Mouse (Mus musculus) CH12.LX (cell line): ENCODE data around the gene Zfp273. TPM values are rescaled to one million over a fixed set of nuclear protein-coding genes. Genes with fewer than 3 reads are reported as not detected.

ENCODE experiments used
- DNase-seq: peaks from one replicate; pipeline ENCODE4 v3.0.0-alpha.2; 2013; ENCODE audit errors: extremely low read depth
- H3K27ac ChIP-seq: 2 replicates; pipeline ENCODE4 v1.5.1; 2012; ENCODE audit warnings: low read depth, mild to moderate bottlenecking, control low read depth, moderate library complexity; ENCODE audit not compliant: insufficient read depth
- H3K27me3 ChIP-seq: replicated peaks from 2 replicates; pipeline ENCODE3; 2012; ENCODE audit warnings: inconsistent platforms
- H3K36me3 ChIP-seq, 2 experiments: replicated peaks in 1 of 2; 2 replicates each; pipeline versions ENCODE3 to v1.6.1; 2012; ENCODE audit warnings: inconsistent platforms in 1 of 2, low read length in 1 of 2, mild to moderate bottlenecking in 1 of 2, mixed read lengths in 1 of 2, moderate library complexity in 1 of 2; ENCODE audit not compliant: control insufficient read depth in 1 of 2, insufficient read depth in 1 of 2
- H3K4me1 ChIP-seq, 2 experiments: 2 replicates each; pipeline ENCODE4 v1.6.1; 2012; ENCODE audit warnings: inconsistent platforms in 1 of 2, moderate library complexity in 1 of 2; ENCODE audit not compliant: insufficient read depth in 2 of 2, control insufficient read depth in 1 of 2
- H3K4me2 ChIP-seq: 2 replicates; pipeline ENCODE4 v1.6.1; 2012; ENCODE audit warnings: low read depth, mild to moderate bottlenecking, control low read depth; ENCODE audit not compliant: poor library complexity, insufficient read depth, severe bottlenecking
- H3K4me3 ChIP-seq, 3 experiments: fragments of 150-350 bp in 1 of 3; sonication (generic) in 1 of 3; replicated peaks in 1 of 3; 2 replicates each; pipeline versions ENCODE3 to v1.5.1; 2011 to 2012; ENCODE audit warnings: low read depth in 2 of 3, low read length in 2 of 3, mild to moderate bottlenecking in 2 of 3, moderate library complexity in 2 of 3, control low read depth in 1 of 3, improper control_type of control experiment in 1 of 3, inconsistent platforms in 1 of 3, mixed read lengths in 1 of 3; ENCODE audit not compliant: poor library complexity in 1 of 3
- H3K79me2 ChIP-seq: replicated peaks from 2 replicates; pipeline ENCODE4 v1.6.1; 2012; ENCODE audit warnings: mild to moderate bottlenecking, moderate library complexity; ENCODE audit not compliant: control insufficient read depth, poor library complexity, insufficient read depth, severe bottlenecking; ENCODE audit errors: extremely low read depth
- H3K9ac ChIP-seq: 2 replicates; pipeline ENCODE4 v1.6.1; 2012; ENCODE audit warnings: low read depth, mild to moderate bottlenecking, control low read depth, moderate library complexity; ENCODE audit not compliant: insufficient read depth
- H3K9me3 ChIP-seq: replicated peaks from 2 replicates; pipeline ENCODE3; 2012; ENCODE audit warnings: low read length, inconsistent platforms, mixed read lengths
- BHLHE40 ChIP-seq: IDR thresholded peaks from 2 replicates; pipeline ENCODE4 v1.6.1; 2011; ENCODE audit warnings: mild to moderate bottlenecking, low read depth, low read length, improper control_type of control experiment
- CHD2 ChIP-seq: IDR thresholded peaks from 2 replicates; pipeline ENCODE4 v1.6.1; 2011; ENCODE audit warnings: low read length, improper control_type of control experiment
- CTCF ChIP-seq, 2 experiments: IDR thresholded peaks in 1 of 2; conservative IDR thresholded peaks in 1 of 2; 2 replicates each; pipeline ENCODE4 v1.5.1; 2011 to 2012; ENCODE audit warnings: low read depth in 2 of 2, low read length in 2 of 2, improper control_type of control experiment in 1 of 2, inconsistent platforms in 1 of 2, mild to moderate bottlenecking in 1 of 2, moderate library complexity in 1 of 2
- JUN ChIP-seq: IDR thresholded peaks from 2 replicates; pipeline ENCODE4 v1.6.1; 2011; ENCODE audit warnings: low read depth, mild to moderate bottlenecking, low read length, improper control_type of control experiment, moderate library complexity; ENCODE audit not compliant: insufficient read depth
- KAT2A ChIP-seq: IDR thresholded peaks from 2 replicates; pipeline ENCODE4 v1.6.1; 2012; ENCODE audit warnings: low read length, improper control_type of control experiment, inconsistent platforms; ENCODE audit not compliant: insufficient replicate concordance
- MAX ChIP-seq: IDR thresholded peaks from 2 replicates; pipeline ENCODE4 v1.6.1; 2011; ENCODE audit warnings: low read length, improper control_type of control experiment
- MAZ ChIP-seq: IDR thresholded peaks from 2 replicates; pipeline ENCODE4 v1.6.1; 2012; ENCODE audit warnings: low read depth, mild to moderate bottlenecking, inconsistent platforms, low read length, improper control_type of control experiment, moderate library complexity
- MEF2A ChIP-seq: IDR thresholded peaks from 2 replicates; pipeline ENCODE4 v1.6.1; 2014; ENCODE audit warnings: low read depth, mild to moderate bottlenecking, inconsistent platforms, low read length, improper control_type of control experiment, borderline replicate concordance
- MYC ChIP-seq: IDR thresholded peaks from 2 replicates; pipeline ENCODE4 v1.6.1; 2011; ENCODE audit warnings: low read depth, mild to moderate bottlenecking, improper control_type of control experiment, low read length
- TCF12 ChIP-seq: IDR thresholded peaks from 2 replicates; pipeline ENCODE4 v1.6.1; 2014; ENCODE audit warnings: low read depth, mild to moderate bottlenecking, inconsistent platforms, low read length, improper control_type of control experiment
- USF1 ChIP-seq: IDR thresholded peaks from 2 replicates; pipeline ENCODE4 v1.6.1; 2014; ENCODE audit warnings: low read depth, mild to moderate bottlenecking, inconsistent platforms, low read length, improper control_type of control experiment
- USF2 ChIP-seq: conservative IDR thresholded peaks from 2 replicates; pipeline ENCODE4 v1.6.1; 2011; ENCODE audit warnings: low read depth, low read length, improper control_type of control experiment
- ZC3H11A ChIP-seq: IDR thresholded peaks from 2 replicates; pipeline ENCODE4 v1.6.1; 2012; ENCODE audit warnings: low read depth, mild to moderate bottlenecking, inconsistent platforms, low read length, improper control_type of control experiment
- ZKSCAN1 ChIP-seq: IDR thresholded peaks from 2 replicates; pipeline ENCODE4 v1.6.1; 2012; ENCODE audit warnings: low read depth, inconsistent platforms, low read length, improper control_type of control experiment, borderline replicate concordance
- ZMIZ1 ChIP-seq: IDR thresholded peaks from 2 replicates; pipeline ENCODE4 v1.6.1; 2012; ENCODE audit warnings: low read depth, mild to moderate bottlenecking, inconsistent platforms, low read length, improper control_type of control experiment
- dilution Hi-C: fragments of 300-500 bp; cut with MboI; formaldehyde crosslinking; loops from 2 replicates; pipeline ENCODE4 v1.14.3; 2020; ENCODE audit warnings: low sequenced_read_pairs; ENCODE audit not compliant: extremely low pct_unique_long_range_greater_than_20kb, extremely low pct_ligation_motif_present
- in situ Hi-C: fragments of 300-500 bp; cut with MboI; formaldehyde crosslinking; loops from 3 replicates; pipeline ENCODE4 v1.14.3; 2019; ENCODE audit warnings: low sequenced_read_pairs, low pct_ligation_motif_present, low pct_unique_long_range_greater_than_20kb, mixed read lengths
- polyA plus RNA-seq: library from polyadenylated mRNA; unstranded; fragments of >175 nt; gene quantifications from 2 replicates; pipeline ENCODE4 v1.2.1, GENCODE M21; 2012; ENCODE audit warnings: low read depth; ENCODE audit not compliant: insufficient read length
- total RNA-seq, 2 experiments: library from RNA; depleted of rRNA; stranded (reverse); fragments of 300-350 nt in 1 of 2; fragments of >200 nt in 1 of 2; gene quantifications; 2 replicates each; pipeline ENCODE4 v1.2.3; 2012 to 2014

Zfp273 gene
- total and polyA plus RNA-seq, 3 experiments = 1.9 to 4.5 (median 2.0) TPM

DNA sequence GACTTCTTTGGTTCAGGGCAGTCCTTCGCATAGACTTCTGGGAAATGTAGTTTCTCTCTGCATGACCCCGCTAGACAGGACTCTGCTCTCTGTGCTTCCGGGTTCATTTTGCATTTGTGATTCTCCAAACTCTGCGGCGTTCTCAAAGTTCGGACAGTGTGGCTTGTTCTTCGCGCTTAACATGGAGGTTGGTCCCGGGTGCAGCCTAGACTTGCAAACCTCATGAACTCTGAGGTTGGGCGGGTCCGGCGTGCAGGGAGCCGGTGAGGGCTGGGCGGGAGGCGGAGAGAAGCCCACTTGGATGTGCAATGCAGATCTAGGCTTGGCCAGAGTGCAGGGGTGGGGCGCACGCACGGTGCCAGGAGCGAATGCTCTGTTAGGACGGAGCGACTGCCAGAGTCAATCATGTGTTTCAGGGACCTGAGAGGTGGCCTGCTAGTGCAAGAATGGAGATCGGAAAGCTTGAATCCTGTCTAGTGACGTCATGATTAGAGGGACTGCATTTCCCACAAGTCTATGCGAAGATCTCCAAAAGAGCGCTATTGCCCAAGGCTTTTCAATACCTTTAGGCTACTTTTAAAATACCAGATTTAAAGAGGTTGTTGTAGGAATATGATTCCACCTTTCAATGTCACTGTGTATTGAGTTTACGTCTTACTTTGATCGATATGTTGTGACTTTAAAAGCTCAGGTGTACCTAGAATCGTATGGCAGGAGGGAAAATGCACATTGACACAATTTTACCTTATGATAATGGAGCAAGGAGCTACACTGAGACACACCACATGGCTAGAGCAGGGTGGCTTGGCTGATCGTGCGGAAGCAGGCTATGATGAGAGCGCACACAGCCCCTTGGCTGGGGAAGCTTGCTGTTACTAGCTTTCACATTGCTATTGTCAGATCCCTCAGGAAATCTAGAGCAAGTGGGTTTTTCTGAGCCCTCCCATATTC, at the start of gene Zfp273 (continued):
- TF ChIP-seq ZC3H11A = no peak

DNA sequence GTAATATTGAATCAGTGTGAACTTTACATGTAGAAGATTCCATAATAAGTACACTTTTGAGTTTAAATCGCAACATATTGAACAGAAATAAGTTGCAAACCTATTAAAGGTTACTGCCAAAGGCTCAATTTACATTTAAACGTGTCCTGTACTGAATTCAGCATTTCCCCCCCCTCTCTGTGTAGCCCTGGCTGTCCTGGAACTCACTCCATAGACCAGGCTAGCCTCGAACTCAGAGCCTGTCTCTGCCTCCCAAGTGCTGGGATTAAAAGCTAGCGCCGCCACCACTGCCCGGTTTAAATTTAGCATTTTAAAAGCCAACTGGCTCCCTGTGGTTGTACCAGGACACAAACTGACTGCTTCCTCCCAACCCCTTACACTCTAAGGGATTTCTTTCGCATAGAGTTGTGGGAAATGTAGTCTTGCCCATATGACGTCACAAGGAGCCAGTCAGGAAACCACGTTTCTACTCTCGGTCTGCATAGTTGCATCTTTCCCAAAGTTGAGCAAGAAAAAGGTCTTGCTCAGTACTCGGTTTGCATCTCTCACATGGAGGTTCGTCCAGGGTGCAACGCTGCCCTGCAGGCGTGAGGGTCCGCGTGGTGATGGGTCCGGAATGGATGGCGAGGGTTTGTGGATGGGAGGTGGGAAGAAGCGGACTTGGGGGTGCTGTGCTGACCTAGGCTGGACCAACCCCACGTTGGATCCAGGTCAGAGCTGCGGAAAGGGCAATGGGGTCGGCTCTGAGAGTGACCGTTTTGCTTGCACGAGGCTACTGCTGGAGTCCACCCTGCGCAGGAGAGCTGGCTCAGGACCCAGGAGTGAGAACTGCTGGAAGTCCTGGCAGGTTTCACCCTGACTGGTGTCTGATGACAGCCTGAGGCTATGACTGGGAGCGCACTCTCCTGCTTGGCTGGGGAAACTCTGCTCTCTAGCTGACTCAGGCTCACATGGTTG, 34.0 kb upstream of the Zfp273 start, which contains the start of gene Zfp493:
TSS of gene Zfp493 (plus strand) at position 429 of the 957 bp plus-strand sequence.
- H3K4me2 ChIP-seq = no peak within 1 kb of the TSS
- H3K9ac ChIP-seq = no peak within 1 kb of the TSS
- H3K36me3 ChIP-seq = no peaks in the 10 kb centered on the region
- dilution Hi-C loops = no loop called here
- H3K9me3 ChIP-seq = peaks cover 5% of the 10 kb centered on the region
- no peak within 1 kb of the TSS for H3K4me3 ChIP-seq
- in situ Hi-C loops = no loop called here
- DNase-seq = no peak
- H3K27me3 ChIP-seq = peaks cover 4% of the 10 kb centered on the region
- H3K27ac ChIP-seq = no peak within 1 kb of the TSS
- H3K4me1 ChIP-seq = no peaks in the 10 kb centered on the region
- TF ChIP-seq MAZ (no peak), ZC3H11A (no peak), JUN (no peak), TCF12 (no peak), KAT2A (no peak), MEF2A (no peak), CHD2 (no peak), ZMIZ1 (no peak), BHLHE40 (no peak), MAX (no peak)
- H3K79me2 ChIP-seq = no peaks in the 10 kb centered on the region

- Histone ChIP-seq H3K9ac (no peak overlapping the region), H3K79me2 (no peaks in the 10 kb centered on the region), H3K36me3 (no peaks in the 10 kb centered on the region), H3K27ac (no peak overlapping the region), H3K27me3 (no peaks in the 10 kb centered on the region), H3K4me3 (no peak overlapping the region), H3K4me2 (no peak overlapping the region), H3K9me3 (peaks cover 8% of the 10 kb centered on the region), H3K4me1 (no peaks in the 10 kb centered on the region)
- TF ChIP-seq CTCF (conservative IDR thresholded peaks at IDR 0.05 in 1 of 2, IDR thresholded peaks at IDR 0.05 in 1 of 2; ENCODE audit: low read depth in 2 of 2, low read length in 2 of 2) = no peak
- TF ChIP-seq MAX = peak; percentile 48; the same call in 1 of the 2 replicates
- peak; percentile 36 for TF ChIP-seq USF1
- TF ChIP-seq ZKSCAN1 = no peak
- TF ChIP-seq MYC = no peak
- peak; percentile 70 for TF ChIP-seq USF2
- in situ Hi-C loops = no loop called here
- dilution Hi-C loops = no loop called here
- DNase-seq = no peak
Observed at GRCm38 (mm10) chr13:67791921-67792455, 21.6 kb upstream of the Zfp273 start.
